Mouse (Mus musculus) left cerebral cortex, postnatal 36 days (tissue): Measurements from ENCODE around the gene Kcnq2. TPM values are rescaled to one million over a fixed set of nuclear protein-coding genes. Genes with fewer than 3 reads are reported as not detected.

Source experiments
- DNase-seq, 2 experiments: peaks; one replicate each; pipeline ENCODE4 v3.0.0; 2021 to 2022; ENCODE audit warnings: low spot score in 2 of 2, mixed read lengths in 1 of 2
- intact Hi-C: fragments of 180-260 bp; cut with DNase I; formaldehyde crosslinking; loops from one replicate; pipeline ENCODE4 v1.15.1; 2025
- total RNA-seq, 2 experiments: library from RNA; stranded (reverse); gene quantifications; 2 replicates each; pipeline ENCODE4 v1.2.3; 2021

Kcnq2 gene
- total RNA-seq, 2 experiments from 2014 or later: 225 to 264 TPM

GRCm38 (mm10) chr2:181150281-181150680 is 15.2 kb upstream of the Kcnq2 start:
- intact Hi-C loops: no loop called here
- peak; percentile 65 to 72 for DNase-seq

- DNase-seq: peak; percentile 12 to 32
- intact Hi-C loops: no loop called here
Measured at GRCm38 (mm10) chr2:181148318-181148955, 13.3 kb upstream of the Kcnq2 start.

DNA sequence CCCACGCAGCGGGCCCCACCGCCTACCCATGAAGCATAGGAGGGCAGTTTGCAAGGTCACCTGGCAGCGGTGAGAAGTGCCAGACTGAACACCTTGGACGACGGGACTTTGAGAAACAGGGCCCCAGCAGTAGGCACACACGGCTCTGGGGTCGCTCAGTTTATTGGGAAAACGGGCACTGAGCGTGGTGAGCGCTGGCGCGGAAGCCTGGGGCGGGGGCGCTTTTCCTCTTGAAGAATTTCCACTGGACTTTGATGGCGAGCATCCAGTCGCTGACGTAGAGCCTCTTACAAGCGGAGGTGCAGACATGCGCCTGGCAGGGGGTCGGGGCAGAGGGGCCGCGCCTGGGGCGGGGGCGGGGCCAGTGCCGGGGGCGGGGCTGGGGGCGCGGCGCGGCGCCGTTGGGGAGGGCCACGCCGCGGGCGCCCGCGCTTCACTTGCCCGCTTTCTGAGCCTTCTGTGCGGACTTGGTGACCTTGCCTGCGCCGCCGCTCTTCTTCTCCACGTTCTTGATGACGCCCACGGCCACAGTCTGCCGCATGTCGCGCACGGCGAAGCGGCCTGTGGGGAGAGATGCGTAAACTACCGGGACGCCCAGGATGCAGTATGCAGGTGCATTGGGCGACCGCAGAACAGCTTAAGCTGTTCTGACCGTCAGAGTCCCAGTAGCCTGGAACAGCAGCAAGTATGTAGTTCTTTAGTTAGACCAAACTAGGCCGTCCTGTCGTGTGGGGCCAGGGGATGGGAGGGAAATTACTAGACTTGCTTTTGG is 12.6 kb upstream of the Kcnq2 start:
- peak; percentile 57 to 59 for DNase-seq
- intact Hi-C loops: no loop called here

- peak in 1 of 2 experiments; percentile 30 for DNase-seq
- intact Hi-C loops: no loop called here
Measured at GRCm38 (mm10) chr2:181146976-181147545, 12.0 kb upstream of the Kcnq2 start.

- DNase-seq: peak in 1 of 2 experiments; percentile 5
- intact Hi-C loops: no loop called here
Measured at GRCm38 (mm10) chr2:181144675-181145074, 9.6 kb upstream of the Kcnq2 start.

DNA sequence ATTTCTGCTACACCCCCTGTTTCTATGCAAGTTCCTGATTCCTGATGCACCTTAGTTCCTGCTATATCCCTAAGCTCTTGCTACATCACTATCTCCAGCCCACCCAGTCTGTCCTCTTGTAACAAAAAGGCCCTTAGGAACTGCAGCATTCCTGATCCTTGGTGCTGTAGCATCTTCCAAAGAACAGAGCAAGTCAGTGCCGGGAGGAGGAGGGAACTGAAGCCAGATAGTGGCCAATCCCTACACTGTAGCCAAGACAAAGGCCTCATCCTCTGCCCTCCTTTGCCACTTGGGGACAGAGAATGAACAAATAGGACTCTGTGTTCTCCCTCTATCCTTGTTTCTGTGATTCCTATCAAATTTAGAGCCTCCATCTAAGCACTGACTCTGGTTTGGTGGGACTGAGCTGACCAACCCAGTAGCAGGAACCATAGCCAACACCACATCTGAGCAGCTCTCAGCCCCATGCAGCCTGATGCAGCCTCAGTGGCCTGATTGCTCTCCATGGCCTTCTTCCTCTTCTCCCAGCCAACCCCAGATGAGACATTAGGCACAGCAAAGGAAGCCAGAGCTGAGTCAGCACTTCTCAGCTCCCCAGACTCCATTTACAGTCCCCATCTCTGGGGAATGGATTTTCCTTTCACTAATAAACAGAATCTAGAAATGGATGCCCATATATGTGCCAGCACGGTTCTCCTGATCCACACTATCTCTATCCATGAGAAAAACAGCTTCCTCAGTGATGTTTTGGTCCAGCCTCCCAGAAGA is 8.6 kb upstream of the Kcnq2 start:
- DNase-seq: peak in 1 of 2 experiments; percentile 34
- intact Hi-C loops: no loop called here

DNA sequence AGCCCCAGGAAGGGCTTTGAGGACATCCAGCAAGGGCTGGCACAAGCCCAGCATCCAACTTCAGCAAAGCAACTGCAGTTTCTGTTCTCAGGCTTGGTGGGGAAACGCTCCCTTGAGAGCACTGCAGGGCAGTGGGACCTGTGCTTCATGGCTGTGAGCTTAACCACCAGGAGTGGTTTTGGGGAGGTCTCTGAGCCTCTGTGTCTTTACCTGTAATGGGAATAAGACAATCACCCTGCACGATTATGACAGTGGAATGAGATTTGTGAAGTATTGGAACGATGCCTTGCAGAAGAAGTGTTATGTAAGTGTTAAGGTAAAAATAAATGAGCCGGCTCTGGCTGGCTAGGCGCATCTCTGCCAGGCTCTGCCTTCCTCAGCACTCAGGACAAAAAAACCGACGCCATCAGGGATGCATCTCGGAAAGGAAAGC is 7.6 kb upstream of the Kcnq2 start:
- peak; percentile 59 to 68 for DNase-seq
- intact Hi-C loops: no loop called here

DNA sequence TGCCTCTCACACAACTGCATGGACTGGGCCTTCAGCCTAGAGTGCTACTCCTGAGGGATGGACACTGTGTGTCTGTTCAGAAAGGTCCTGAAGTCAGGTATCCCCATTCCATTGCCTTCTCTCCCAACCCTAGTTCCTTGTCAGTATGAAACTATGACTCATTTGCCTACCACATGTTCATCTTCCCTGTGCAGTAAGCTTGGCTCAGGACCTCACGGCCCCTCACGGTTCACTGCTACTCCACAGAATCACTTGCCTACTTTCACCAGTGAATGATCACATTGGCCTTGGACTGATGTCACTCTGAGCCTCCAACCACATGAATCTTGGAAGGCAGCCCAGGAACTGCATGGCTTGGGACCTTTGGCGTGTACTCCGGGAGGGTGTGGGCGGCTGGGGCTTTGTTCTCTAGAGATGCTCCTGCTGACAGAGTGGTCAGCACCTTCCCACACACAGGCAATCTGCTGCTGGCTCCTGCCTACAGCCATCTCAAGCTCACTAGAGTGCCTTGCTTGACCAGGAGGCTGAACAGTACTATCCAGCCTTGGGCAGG is 4.6 kb upstream of the Kcnq2 start:
- intact Hi-C loops: no loop called here
- no peak for DNase-seq

- intact Hi-C loops: no loop called here
- no peak for DNase-seq
Measured at GRCm38 (mm10) chr2:181136934-181137333, 1.8 kb upstream of the Kcnq2 start.

DNA sequence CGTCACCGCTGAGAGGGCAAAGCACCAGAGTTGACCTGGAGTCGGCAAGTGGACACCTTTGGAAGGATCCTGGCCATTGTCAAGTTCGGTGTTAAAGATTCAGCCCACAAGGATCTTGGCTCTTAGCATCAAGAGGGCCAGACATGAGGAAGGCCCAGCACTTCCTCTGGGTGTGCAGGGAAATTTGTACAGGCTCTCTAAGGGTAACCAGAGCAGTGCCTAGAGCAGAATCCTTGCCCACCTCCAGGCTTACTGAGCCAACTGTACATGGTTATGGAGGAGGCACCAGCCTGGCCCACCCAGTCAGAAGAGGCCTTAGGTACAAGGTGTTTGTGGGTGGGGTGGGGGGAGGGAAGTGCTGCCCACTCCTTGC is 332 bp upstream of the Kcnq2 start:
- intact Hi-C loops: no loop called here
- no peak for DNase-seq

- intact Hi-C loops: no loop called here
- DNase-seq: peak; percentile 51 to 62
Measured at GRCm38 (mm10) chr2:181133837-181134590, 1.1 kb downstream of the Kcnq2 start.

DNA sequence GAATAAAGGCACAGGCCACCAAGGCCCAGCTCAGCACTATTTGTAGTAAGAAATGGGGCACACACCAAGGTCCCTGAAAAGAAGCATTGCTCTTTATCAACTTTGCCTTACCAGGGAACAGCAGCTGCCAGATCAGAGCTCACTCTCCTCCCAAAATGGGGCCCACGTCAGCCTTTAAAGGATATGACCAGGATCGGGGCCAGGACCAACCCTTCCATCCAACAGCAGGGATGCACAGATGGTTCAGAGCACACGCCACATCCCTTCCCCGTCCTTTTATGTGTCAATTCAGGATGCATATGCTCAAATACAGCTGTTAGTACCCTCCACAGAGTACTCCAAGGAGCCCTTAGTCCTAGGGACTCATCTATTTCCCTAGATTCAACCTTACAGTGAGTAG is 4.9 kb downstream of the Kcnq2 start:
- intact Hi-C loops: no loop called here
- peak in 1 of 2 experiments; percentile 63 for DNase-seq

DNA sequence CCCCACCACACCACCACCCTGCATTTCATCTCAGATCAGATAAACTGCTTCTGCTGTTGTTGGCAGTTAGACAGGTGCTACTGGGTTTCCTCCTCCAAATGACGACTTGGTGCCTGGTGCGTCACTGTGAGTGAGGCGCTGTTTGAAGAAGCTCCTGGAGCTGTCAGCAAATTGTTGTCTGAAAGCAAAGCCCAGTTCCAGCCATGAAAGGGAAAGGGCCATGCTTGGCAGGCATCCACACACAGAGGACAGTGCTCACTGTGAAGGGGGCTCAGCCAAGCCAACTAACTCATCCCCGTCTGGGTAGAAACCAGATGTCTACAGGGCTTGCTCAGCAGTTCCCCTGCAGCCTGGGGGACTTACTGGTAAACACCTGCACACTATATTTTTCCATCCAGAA is 6.1 kb downstream of the Kcnq2 start:
- intact Hi-C loops: no loop called here
- DNase-seq: no peak

DNA sequence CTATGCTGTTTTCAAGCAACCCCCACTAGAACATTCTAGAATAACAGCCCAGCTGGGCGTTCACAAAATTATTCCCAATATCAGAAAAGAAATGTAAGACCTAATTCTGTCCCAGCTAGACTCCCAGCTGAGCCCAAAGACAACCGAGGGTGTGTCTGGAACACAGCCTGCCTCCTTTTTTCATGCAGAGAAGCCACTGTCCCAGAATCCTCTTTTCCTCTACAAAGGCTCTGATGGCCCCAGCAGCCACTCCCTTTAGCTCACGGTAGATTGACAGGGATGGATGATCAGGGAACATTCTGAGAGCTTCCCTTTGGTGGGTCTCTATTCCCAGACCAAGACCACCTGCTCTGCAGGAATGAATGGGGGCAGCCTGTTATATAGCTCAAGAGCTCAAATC is 7.3 kb downstream of the Kcnq2 start:
- intact Hi-C loops: no loop called here
- DNase-seq: no peak

DNA sequence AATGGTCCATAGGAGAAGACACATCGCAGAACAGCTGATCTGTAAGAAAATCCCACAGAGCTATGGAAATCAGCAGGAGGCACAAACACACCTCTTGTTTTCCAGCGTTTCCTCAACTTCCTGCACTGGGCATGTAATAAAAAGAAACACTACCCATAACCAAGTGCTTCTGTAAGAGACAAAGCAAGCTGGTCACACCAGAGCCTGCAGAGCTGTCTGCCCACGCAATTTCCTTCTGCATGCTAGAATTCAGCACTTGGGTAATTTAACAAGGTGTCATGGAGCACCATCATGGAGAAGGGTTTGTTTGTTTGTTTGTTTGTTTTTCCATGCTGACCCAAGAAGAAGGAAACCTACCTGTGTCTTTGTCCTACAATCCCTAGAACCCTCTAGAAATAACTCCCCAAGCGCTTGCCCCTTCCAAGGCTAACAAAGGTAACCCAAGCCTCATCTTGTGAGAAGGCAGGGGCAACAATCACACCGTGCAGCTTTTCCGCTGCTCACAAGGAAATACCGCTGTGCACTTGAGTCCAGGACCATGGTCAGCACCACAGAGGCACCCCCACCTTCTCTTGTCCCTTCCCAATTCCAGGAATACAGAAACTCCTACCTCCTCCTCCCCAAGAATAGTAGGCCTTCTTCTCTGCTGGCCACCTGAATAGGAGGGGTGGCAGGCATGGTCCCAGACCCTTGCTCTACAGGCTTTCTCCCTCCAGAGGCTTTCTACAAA is 9.2 kb downstream of the Kcnq2 start:
- intact Hi-C loops: no loop called here
- DNase-seq: no peak

- intact Hi-C loops: no loop called here
- no peak for DNase-seq
Measured at GRCm38 (mm10) chr2:181122642-181123041, 12.5 kb downstream of the Kcnq2 start.

GRCm38 (mm10) chr2:181120922-181121449 is 14.1 kb downstream of the Kcnq2 start:
- DNase-seq: no peak
- intact Hi-C loops: loop anchor here (2.0 kb wide), 1 partner anchor 36 kb away; the partner anchor contains the start of gene Eef1a2

GRCm38 (mm10) chr2:181119952-181120351 is 15.1 kb downstream of the Kcnq2 start:
- DNase-seq: peak; percentile 88 to 91
- intact Hi-C loops: loop anchor here (2.0 kb wide), 1 partner anchor 37 kb away; the partner anchor contains the start of gene Eef1a2
